Mouse (Mus musculus) left cerebral cortex, adult 11 months (tissue): Measurements from ENCODE around the gene Sclt1.
"Not testable (repeated sequence)": the region's sequence is repeated elsewhere in the genome, so short reads cannot be mapped to it uniquely, and the experiment has no call there.

Experiments used
- DNase-seq: peaks from one replicate; pipeline ENCODE4 v3.0.0; 2022; ENCODE audit warnings: low spot score

The Sclt1 gene

GRCm38 (mm10) chr3:41742278-41742934, at the start of gene Sclt1, which contains the start of gene D3Ertd751e:
TSS of gene Sclt1 (minus strand) at chr3:41742514.
TSS of gene D3Ertd751e (plus strand) at chr3:41742611.
- DNase-seq: peak; percentile 94

DNA sequence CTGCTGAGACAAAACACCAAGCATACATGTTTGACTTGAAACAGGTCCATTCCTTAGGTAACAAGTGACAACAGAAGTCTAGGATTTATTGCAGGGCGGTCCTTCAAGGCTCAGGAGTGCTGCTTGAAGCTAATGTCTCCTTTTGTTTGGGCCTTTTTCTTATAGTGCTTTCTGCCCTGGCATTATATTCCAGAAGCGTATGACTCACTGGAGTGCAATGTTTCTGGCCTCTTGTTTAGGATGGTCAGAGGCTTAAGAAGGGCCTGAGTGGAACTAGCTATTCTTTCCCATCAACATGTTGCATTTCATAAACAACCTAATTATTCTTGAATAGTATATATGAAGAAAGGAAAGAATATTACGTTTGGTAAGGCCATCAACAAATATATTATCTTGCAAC, 19.8 kb upstream of the Sclt1 start:
- no peak for DNase-seq

GRCm38 (mm10) chr3:41754556-41754955, 12.2 kb upstream of the Sclt1 start:
- DNase-seq: no peak

- DNase-seq: no peak
These were observed 1.1 kb upstream of the Sclt1 start for GRCm38 (mm10) chr3:41743436-41743835.

GRCm38 (mm10) chr3:41741601-41742277, 575 bp downstream of the Sclt1 start:
- DNase-seq: peak; percentile 13

GRCm38 (mm10) chr3:41695681-41696080, 46.6 kb downstream of the Sclt1 start:
- no peak for DNase-seq

GRCm38 (mm10) chr3:41692440-41693142, 49.7 kb downstream of the Sclt1 start:
- DNase-seq: no peak

DNA sequence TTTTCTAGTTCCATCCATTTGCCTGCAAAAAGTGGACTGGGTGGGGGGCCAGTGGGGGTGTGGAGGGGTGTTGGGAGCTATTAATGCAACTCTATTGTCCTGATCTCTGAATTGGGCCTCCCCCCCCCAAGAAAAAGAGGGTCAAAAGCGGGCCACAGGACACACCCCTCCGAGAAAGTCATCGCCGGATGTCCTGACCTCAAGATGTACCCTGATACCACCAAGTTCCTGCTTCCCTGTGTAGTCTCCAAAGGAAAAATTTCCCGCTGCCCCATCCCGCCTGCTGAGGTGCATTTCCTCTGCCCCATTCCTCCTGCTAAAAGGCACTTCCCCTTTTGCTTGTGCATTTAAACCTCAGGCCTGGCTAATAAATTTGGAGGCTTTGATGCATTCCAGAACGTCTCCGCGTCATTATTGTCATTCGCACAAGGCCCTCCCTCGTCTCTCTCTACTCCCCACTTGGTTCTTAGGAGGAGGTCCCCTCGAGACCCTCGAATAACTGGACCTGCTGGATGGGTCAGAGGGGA, 52.1 kb downstream of the Sclt1 start:
- not testable (repeated sequence) for DNase-seq

DNA sequence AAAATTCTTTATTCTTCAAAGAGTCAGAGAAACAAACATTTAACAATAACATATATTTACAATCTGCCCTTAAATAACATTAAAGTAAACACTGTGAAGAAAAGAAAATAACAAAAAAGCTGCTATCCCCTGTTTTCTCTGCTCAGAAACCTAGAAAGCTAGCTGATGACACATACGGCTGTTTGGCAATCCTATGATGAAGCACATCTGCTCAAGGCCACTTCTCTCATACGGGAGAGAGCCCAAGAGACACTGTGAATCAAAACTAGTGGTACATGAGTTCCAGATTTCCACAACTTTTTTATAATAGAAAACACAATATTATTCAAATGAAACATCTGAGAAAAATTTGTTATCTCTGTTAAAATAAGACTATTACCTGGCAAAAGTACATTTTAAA, 55.9 kb downstream of the Sclt1 start:
- no peak for DNase-seq

DNA sequence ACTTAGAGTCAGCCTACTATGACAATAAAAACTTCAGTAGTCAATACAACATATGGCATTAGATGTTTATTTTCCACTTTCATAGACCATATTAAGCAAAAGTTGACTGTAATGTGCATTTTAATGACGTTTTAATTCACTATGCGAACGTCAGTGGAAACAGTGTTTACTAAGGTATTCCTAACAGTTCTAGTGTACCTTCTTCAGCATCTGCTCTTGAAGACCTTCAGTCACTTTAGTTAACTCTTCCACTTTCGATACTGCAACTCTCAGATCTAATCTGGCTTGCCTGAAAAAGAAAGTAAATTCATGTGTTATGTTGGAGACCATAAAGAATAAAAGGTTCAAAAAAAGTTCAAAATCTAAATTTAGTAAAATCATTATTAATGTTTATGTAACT, 60.2 kb downstream of the Sclt1 start:
- DNase-seq: no peak

DNA sequence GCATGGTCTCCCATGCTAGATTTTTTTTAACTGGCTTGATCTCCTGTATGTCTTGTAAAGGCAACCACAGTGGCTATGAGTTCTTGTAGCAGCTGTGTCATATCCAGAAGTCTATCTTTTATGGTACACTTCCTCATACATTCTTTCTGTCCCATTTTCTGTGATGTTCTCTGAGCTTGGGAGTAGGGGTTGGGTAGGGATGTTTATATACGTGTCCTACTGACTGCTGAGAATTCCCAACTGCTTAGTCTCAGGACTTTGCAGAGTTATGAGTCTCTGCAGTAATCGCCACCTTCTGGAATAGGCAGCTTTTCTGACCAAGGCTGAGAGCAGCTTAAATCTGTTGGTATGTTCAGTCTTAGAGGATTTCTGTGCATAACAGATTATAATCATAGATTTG, 65.7 kb downstream of the Sclt1 start:
- DNase-seq: no peak

DNA sequence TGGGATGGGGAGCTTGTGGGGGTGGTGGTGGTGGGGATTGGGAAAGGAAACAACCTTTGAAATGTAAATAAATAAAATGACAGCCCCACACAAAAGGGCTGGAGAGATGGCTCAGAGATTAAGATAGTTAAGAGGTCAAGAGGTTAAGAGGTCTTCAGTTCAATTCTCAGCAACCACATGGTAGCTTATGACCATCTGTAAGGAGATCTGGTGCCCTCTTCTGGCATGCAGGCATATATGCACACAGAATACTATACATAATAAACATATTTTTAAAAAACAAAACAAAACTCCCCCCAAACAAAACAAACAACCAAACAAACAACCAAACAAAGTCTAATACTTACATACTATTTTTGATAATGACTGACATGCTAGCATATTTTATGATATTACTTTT, 67.5 kb downstream of the Sclt1 start:
- no peak for DNase-seq

- no peak for DNase-seq
These were observed 86.7 kb downstream of the Sclt1 start for GRCm38 (mm10) chr3:41655642-41656041.

GRCm38 (mm10) chr3:41620971-41621370, 121.3 kb downstream of the Sclt1 start:
- no peak for DNase-seq

GRCm38 (mm10) chr3:41618488-41618887, 123.8 kb downstream of the Sclt1 start:
- DNase-seq: no peak

DNA sequence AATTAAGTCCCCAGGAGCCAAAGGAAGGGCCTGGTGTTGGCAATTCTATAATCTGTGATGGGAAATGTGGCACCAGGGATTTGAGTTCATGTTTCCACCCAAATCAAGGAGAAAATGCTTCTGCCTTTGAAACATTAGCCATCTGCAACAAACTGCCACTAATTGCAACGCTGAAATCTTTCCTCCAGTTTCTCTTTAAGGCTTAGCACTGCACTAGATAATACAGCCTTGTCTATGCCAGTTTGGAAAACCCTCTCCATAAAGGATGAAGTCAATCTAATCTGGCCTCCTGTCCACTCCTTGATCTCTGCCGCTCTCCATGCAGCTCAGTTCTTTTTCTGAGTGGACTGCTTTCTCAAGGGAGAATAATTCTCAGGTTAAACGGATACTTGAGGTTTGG, 124.3 kb downstream of the Sclt1 start:
- no peak for DNase-seq

DNA sequence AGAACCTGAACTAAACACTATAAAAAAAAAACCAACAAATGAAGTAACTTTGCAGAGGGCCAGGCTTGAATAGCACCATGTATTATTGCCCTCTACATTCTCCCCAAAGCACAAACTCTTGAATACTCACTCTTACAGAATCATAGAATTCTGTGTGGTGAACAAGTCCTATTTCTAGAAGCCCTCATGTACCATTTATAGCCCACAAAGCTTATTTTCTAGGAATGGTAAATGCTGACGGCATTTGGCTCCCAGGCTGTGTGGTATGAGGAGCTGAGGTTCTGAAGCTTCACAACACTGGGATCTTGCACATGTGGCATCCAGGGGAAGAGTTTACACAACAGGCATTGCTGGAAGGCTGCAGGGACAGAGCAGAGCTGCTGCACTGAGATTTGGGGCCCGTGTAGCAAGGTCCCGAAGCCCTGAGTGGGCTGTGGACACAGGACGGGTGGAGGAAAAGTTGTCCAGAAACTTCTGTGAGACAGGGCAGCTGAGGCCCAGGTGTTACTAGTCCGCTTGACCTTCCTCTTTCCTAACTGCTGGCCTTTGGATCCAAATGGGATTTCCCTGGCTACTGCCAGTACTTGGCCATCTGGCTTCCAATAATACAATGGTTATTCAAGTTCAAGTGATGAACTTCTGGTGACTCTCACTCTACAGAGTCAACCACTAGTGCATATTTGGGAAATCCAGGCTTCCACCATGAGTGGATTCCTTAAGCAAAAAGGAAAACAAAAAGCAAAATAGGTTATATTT, 127.9 kb downstream of the Sclt1 start:
- no peak for DNase-seq

- no peak for DNase-seq
These were observed 128.6 kb downstream of the Sclt1 start for GRCm38 (mm10) chr3:41613706-41614105.

DNA sequence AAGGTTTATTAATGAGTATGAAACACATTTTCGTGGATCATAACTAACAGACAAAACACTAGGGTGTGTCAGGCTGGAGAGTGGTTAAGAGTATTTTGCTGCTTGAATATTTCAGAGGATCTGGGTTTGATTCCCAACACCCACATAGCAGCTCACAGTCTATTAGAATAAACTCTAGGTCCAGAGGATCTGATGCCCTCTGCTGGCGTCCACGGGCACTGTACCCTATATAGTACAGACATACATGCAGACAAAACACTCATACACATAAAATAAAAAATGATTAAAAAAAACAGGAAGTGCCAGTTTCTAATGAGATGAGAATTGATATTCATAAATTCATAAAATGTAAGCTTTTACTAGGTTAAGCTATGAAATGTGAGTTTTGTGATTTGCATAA, 130.1 kb downstream of the Sclt1 start:
- no peak for DNase-seq

DNA sequence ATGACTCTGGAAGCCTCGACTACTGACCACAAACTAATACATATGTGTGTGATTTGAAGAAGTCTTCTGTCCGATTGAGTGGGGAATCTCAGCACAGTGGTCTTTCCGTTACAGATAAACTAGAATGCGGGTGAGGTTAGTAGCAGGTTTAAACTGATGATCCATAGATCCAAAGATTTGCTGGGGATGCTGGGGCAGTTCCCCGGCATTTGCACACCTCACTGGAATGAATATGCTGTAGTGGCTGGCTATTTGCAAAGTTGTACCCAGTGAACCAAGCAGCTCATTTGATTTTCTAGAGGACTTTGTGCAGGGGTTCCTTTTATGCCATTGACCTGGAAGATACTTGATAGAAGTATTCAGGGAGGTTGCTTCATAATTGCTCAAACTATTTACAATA, 133.2 kb downstream of the Sclt1 start:
- DNase-seq: no peak

GRCm38 (mm10) chr3:41607467-41607866, 134.8 kb downstream of the Sclt1 start:
- no peak for DNase-seq

GRCm38 (mm10) chr3:41607050-41607449, 135.3 kb downstream of the Sclt1 start:
- DNase-seq: no peak
